Mouse (Mus musculus) embryonic facial prominence, embryonic 10.5 days (tissue): ENCODE measurements at regions not wholly inside any gene's neighbourhood (a gene's known extent, or its start where the extent isn't known, plus 50 kb on each side); places are given as distances from the start of the nearest gene placed in this dataset.

Experiments
- DNase-seq: peaks from one replicate; pipeline ENCODE4 v3.0.0-alpha.2; 2017; ENCODE audit warnings: low spot score
- H3K27ac ChIP-seq: fragments of 300-500 bp; sonication (generic); replicated peaks from 2 replicates; pipeline ENCODE4 v1.5.1; 2016; ENCODE audit warnings: mild to moderate bottlenecking
- H3K27me3 ChIP-seq: fragments of 300-500 bp; sonication (generic); replicated peaks from 2 replicates; pipeline ENCODE4 v1.6.1; 2016; ENCODE audit warnings: low read depth, mild to moderate bottlenecking; ENCODE audit not compliant: poor library complexity, severe bottlenecking
- H3K36me3 ChIP-seq: fragments of 300-500 bp; sonication (generic); replicated peaks from 2 replicates; pipeline ENCODE4 v1.6.1; 2016; ENCODE audit warnings: mild to moderate bottlenecking, moderate library complexity
- H3K4me1 ChIP-seq: fragments of 300-500 bp; sonication (generic); 2 replicates; pipeline ENCODE4 v1.6.1; 2016
- H3K4me3 ChIP-seq: fragments of 300-500 bp; sonication (generic); 2 replicates; pipeline ENCODE4 v1.5.1; 2016; ENCODE audit warnings: mild to moderate bottlenecking, moderate library complexity
- H3K9me3 ChIP-seq: fragments of 300-500 bp; sonication (generic); 2 replicates; pipeline ENCODE4 v1.6.1; 2016; ENCODE audit warnings: mild to moderate bottlenecking
- WGBS: fragments of 180-500 bp; shearing (Covaris S2); methylation state at CpG from one replicate; pipeline ENCODE4 v1.1.7; 2016; 5-methylcytosine and 5-hydroxymethylcytosine counted together

GRCm38 (mm10) chr13:97412151-97412550 is 171.2 kb downstream of the Enc1 start:
- H3K4me3 ChIP-seq: no peak overlapping the region
- H3K27ac ChIP-seq: no peak overlapping the region
- H3K4me1 ChIP-seq: peaks cover 18% of the 10 kb centered on the region
- DNase-seq: no peak
- H3K9me3 ChIP-seq: no peaks in the 10 kb centered on the region
- 77% methylated on average over 4 of the region's 4 CpGs for WGBS
- H3K27me3 ChIP-seq: no peaks in the 10 kb centered on the region
- no peaks in the 10 kb centered on the region for H3K36me3 ChIP-seq

- WGBS: 67% methylated on average over 9 of the region's 9 CpGs
- Histone ChIP-seq H3K4me3 (no peak overlapping the region), H3K36me3 (no peaks in the 10 kb centered on the region), H3K27me3 (no peaks in the 10 kb centered on the region), H3K4me1 (peaks cover 25% of the 10 kb centered on the region), H3K27ac (no peak overlapping the region), H3K9me3 (no peaks in the 10 kb centered on the region)
- DNase-seq: no peak
These were observed 169.8 kb downstream of the Enc1 start for GRCm38 (mm10) chr13:97410550-97411201.

GRCm38 (mm10) chr13:97409891-97410525 is 169.1 kb downstream of the Enc1 start:
- no peak overlapping the region; the same call in 1 of the 2 replicates for H3K27ac ChIP-seq
- H3K36me3 ChIP-seq: no peaks in the 10 kb centered on the region
- H3K9me3 ChIP-seq: peaks cover 2% of the 10 kb centered on the region; the same call in 1 of the 2 replicates
- peaks cover 25% of the 10 kb centered on the region for H3K4me1 ChIP-seq
- no peak for DNase-seq
- no peaks in the 10 kb centered on the region for H3K27me3 ChIP-seq
- no peak overlapping the region for H3K4me3 ChIP-seq
- 73% methylated on average over 6 of the region's 6 CpGs for WGBS

- Histone ChIP-seq H3K4me1 (peaks cover 25% of the 10 kb centered on the region), H3K36me3 (no peaks in the 10 kb centered on the region), H3K27ac (no peak overlapping the region), H3K4me3 (no peak overlapping the region), H3K27me3 (no peaks in the 10 kb centered on the region), H3K9me3 (peaks cover 2% of the 10 kb centered on the region; the same call in 1 of the 2 replicates)
- DNase-seq: no peak
- 73% methylated on average over 8 of the region's 8 CpGs for WGBS
These were observed 168.4 kb downstream of the Enc1 start for GRCm38 (mm10) chr13:97409291-97409780.

- Histone ChIP-seq H3K27me3 (no peaks in the 10 kb centered on the region), H3K36me3 (no peaks in the 10 kb centered on the region), H3K27ac (no peak overlapping the region), H3K4me3 (no peak overlapping the region), H3K4me1 (peaks cover 25% of the 10 kb centered on the region), H3K9me3 (peaks cover 2% of the 10 kb centered on the region; the same call in 1 of the 2 replicates)
- no peak for DNase-seq
- 80% methylated on average over 22 of the region's 22 CpGs for WGBS
These were observed 167.7 kb downstream of the Enc1 start for GRCm38 (mm10) chr13:97408414-97409290.

GRCm38 (mm10) chr13:97407773-97408172 is 166.9 kb downstream of the Enc1 start:
- Histone ChIP-seq H3K27me3 (no peaks in the 10 kb centered on the region), H3K9me3 (peaks cover 2% of the 10 kb centered on the region; the same call in 1 of the 2 replicates), H3K36me3 (no peaks in the 10 kb centered on the region), H3K4me1 (peaks cover 25% of the 10 kb centered on the region), H3K4me3 (no peak overlapping the region), H3K27ac (no peak overlapping the region)
- 57% methylated on average over 2 of the region's 2 CpGs for WGBS
- DNase-seq: no peak

- H3K4me1 ChIP-seq: peaks cover 25% of the 10 kb centered on the region
- WGBS: 56% methylated on average over 7 of the region's 7 CpGs
- no peak overlapping the region for H3K4me3 ChIP-seq
- H3K36me3 ChIP-seq: no peaks in the 10 kb centered on the region
- peaks cover 2% of the 10 kb centered on the region; the same call in 1 of the 2 replicates for H3K9me3 ChIP-seq
- DNase-seq: no peak
- H3K27me3 ChIP-seq: no peaks in the 10 kb centered on the region
- 0 out of 2 replicates have a peak overlapping the region, but pooled peaks have one; percentile 1 for H3K27ac ChIP-seq
These were observed 165.8 kb downstream of the Enc1 start for GRCm38 (mm10) chr13:97406678-97407077.

GRCm38 (mm10) chr13:97402164-97402761 is 161.4 kb downstream of the Enc1 start:
- 86% methylated on average over 10 of the region's 10 CpGs for WGBS
- no peaks in the 10 kb centered on the region for H3K27me3 ChIP-seq
- H3K4me1 ChIP-seq: peaks cover 10% of the 10 kb centered on the region
- peaks cover 2% of the 10 kb centered on the region; the same call in 1 of the 2 replicates for H3K9me3 ChIP-seq
- H3K4me3 ChIP-seq: no peak overlapping the region
- no peaks in the 10 kb centered on the region for H3K36me3 ChIP-seq
- no peak for DNase-seq
- H3K27ac ChIP-seq: no peak overlapping the region

- H3K4me3 ChIP-seq: no peak overlapping the region
- H3K27ac ChIP-seq: no peak overlapping the region
- H3K36me3 ChIP-seq: no peaks in the 10 kb centered on the region
- DNase-seq: no peak
- H3K9me3 ChIP-seq: peaks cover 2% of the 10 kb centered on the region; the same call in 1 of the 2 replicates
- H3K4me1 ChIP-seq: peaks cover 8% of the 10 kb centered on the region
- WGBS: 82% methylated on average over 7 of the region's 7 CpGs
- H3K27me3 ChIP-seq: no peaks in the 10 kb centered on the region
These were observed 160.7 kb downstream of the Enc1 start for GRCm38 (mm10) chr13:97401620-97402019.

- Histone ChIP-seq H3K4me3 (no peak overlapping the region), H3K27ac (no peak overlapping the region), H3K36me3 (no peaks in the 10 kb centered on the region), H3K9me3 (no peaks in the 10 kb centered on the region), H3K27me3 (no peaks in the 10 kb centered on the region), H3K4me1 (peaks cover 11% of the 10 kb centered on the region)
- no peak for DNase-seq
- 89% methylated on average over 1 of the region's 1 CpGs for WGBS
These were observed 157.1 kb downstream of the Enc1 start for GRCm38 (mm10) chr13:97398041-97398440.

GRCm38 (mm10) chr13:97396899-97397640 is 156.2 kb downstream of the Enc1 start:
- DNase-seq: no peak
- Histone ChIP-seq H3K27ac (no peak overlapping the region), H3K9me3 (no peaks in the 10 kb centered on the region), H3K4me3 (no peak overlapping the region), H3K27me3 (no peaks in the 10 kb centered on the region), H3K4me1 (peaks cover 11% of the 10 kb centered on the region), H3K36me3 (no peaks in the 10 kb centered on the region)
- 88% methylated on average over 3 of the region's 3 CpGs for WGBS
